Mouse (Mus musculus) gastrocnemius, adult 8-10 months (tissue): ENCODE measurements at regions not wholly inside any gene's neighbourhood (a gene's known extent, or its start where the extent isn't known, plus 50 kb on each side); places are given as distances from the start of the nearest gene placed in this dataset.

Experiments
- DNase-seq, 2 experiments: peaks; one replicate each; pipeline ENCODE4 v3.0.0; 2022; ENCODE audit warnings: low spot score in 2 of 2

DNA sequence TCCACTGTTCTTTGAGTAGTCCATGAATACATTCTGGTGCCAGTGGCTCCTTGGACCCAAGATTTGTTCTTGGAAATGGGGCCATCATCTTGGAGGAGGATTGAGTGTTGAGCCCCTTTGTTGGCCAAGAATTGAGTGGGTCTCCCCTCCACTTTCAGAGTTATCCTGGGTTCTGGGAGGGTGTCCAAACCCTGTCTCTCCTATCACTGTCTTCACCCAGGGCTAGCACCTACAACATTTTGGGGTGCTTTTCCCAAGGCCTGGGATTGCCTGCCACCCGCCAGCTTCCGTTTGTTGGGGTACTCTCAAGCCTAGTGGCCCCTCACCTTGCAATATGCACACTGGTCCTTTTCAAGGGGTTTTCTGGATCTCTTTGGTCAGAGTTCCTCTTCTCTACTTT, 568.8 kb upstream of the Tbl1xr1 start:
- DNase-seq = no peak

GRCm38 (mm10) chr3:21512081-21512480, 564.4 kb upstream of the Tbl1xr1 start:
- no peak for DNase-seq

DNA sequence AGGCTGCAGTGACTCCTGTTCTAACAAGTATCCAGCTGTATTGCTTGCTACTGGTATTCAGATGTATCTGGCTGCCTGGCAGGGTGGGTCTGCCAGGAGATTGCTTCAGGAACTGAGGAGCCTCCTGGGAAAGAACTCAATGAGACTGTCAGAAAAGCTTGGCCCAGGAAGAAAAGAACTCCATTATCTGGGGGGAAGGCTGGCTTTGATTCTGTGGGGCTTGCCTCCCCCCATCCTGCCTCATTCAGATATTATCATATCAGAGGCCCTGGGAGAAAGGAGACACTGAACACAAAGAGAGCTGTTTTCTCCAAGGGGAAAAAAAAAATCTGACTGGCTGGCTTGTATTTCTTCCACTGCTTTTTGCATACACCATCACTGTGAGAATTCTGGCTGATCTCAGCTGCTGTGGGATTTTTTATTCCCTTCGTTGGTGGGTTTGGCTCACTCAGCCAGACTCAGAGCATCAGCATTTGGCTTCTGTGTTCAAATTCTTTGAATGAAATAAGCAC, 552.0 kb upstream of the Tbl1xr1 start:
- peak; percentile 18 to 33 for DNase-seq

DNA sequence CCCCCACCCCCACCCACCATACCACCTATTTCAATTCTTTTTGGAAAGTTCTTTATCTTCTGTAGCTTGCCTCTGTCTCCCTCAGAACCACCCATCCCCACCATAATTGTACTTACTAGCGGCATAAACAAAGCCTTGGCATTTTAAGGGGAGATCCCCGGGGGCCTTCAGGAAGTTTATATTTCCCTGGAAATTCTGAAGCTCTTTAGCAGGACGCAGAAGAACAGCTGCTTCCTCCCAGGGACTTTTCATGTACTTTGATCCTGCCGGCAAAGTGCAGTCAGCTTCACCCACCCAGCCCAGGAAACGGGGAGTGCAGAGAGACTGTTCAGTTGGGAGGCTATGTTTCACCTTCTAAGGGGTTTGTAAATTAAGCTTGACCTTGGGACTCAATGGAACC, 545.6 kb upstream of the Tbl1xr1 start:
- DNase-seq = no peak

GRCm38 (mm10) chr3:21539138-21539537, 537.3 kb upstream of the Tbl1xr1 start:
- no peak for DNase-seq

- no peak for DNase-seq
These were observed 532.0 kb upstream of the Tbl1xr1 start for GRCm38 (mm10) chr3:21544456-21544855.

GRCm38 (mm10) chr3:21545156-21545893, 531.1 kb upstream of the Tbl1xr1 start:
- DNase-seq = no peak

GRCm38 (mm10) chr3:21546411-21546810, 530.0 kb upstream of the Tbl1xr1 start:
- no peak for DNase-seq

DNA sequence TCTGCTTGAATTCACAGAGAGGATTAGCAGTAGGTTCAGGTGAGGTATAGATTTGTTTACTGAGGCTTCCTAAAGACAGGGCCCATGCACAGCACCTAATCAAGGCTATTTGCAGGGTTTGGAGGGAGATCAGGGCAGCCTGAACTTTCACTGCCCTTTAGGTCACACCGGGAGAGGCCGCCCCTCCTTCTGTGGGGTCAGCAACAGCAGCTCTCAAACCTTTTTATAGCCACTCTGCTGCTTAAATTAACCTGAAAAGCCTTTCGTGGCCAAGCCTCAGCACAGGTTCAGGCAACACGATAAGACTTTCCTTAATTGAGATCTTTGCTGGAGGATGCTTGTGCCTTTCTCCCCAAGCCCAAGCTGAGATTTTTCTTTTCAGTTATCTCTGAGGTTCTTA, 526.8 kb upstream of the Tbl1xr1 start:
- DNase-seq = peak in 1 of 2 experiments; percentile 34

GRCm38 (mm10) chr3:21553159-21553758, 523.2 kb upstream of the Tbl1xr1 start:
- no peak for DNase-seq

GRCm38 (mm10) chr3:21553859-21554258, 522.6 kb upstream of the Tbl1xr1 start:
- DNase-seq = no peak

DNA sequence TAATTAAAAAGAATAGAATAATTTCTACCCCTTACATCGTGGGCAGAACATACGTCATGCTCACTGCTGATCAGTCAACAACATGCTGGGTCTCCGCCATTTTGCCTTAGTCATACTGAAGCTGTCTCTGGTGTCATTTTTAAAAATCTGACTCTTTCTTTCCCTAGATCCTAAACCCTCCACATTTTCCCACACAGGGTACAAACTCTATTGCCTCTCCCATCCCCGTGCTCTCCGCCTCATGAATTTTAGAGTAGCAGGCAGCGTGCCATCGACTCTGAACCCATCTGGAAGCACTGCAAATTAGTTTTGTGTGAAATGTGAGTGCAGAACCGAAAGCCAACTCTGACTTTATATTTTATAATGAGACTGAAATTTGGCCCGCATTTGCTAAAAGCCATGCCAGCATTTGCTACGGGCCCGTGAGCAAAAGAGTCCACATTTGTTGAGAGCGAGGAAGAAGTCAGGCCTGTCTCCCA, 518.5 kb upstream of the Tbl1xr1 start:
- peak in 1 of 2 experiments; percentile 20 for DNase-seq

DNA sequence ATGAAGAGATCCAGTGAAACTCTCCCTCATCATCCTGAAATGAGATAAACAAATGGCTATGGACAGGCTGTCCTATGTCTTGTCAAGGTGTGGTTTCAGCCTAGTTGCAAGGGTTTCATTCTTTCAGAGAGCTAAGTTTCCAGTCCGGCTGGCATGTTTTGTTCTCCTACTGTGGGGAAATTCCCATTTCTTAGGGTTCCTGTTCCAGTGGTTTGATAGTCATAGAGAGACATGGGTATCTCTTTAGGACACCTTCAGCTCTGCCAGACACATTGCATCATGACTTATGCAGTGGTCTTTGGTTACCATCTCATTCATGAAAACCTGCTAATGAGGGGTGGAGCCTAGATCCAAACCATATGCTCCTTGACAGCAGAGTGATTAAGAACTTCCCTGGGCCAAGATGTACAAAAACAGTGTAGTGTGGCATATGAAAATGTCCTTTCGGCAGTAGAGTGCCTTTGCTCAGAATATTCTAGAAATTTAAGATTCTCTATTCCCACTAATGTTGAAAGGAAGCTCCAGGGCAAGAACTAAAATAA, 513.6 kb upstream of the Tbl1xr1 start:
- no peak for DNase-seq

GRCm38 (mm10) chr3:21563454-21563853, 513.0 kb upstream of the Tbl1xr1 start:
- no peak for DNase-seq

GRCm38 (mm10) chr3:21564211-21564781, 512.2 kb upstream of the Tbl1xr1 start:
- DNase-seq = peak; percentile 75 to 79

DNA sequence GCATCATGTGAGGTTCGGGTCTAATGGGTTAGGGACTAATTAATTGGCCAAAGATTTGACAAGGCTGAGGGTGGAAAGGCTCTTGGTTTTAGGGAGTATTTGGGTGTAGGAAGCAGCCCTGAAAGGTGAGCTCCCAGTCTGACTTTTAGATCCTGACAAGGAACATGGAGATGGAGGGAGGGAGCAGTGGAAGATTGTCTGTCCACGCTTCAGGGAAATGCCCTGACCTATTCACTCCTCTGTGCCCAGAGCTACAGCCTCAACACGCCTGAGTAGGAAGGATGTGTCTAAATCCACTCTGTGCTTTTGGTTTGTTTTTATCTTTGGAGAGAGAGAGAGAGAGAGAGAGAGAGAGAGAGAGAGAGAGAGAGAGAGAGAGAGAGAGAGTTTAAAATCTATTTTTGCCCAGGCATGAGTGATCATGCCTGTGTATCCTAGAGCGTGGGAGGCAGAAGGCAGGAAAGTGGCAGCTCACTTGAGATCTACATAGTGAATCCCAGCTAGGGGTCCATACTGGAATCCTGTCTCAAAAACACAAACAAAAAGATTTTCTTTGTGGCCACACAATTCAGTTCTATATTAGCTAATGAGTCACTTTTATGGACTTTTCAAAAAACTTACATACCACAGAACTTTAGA, 511.5 kb upstream of the Tbl1xr1 start:
- no peak for DNase-seq

DNA sequence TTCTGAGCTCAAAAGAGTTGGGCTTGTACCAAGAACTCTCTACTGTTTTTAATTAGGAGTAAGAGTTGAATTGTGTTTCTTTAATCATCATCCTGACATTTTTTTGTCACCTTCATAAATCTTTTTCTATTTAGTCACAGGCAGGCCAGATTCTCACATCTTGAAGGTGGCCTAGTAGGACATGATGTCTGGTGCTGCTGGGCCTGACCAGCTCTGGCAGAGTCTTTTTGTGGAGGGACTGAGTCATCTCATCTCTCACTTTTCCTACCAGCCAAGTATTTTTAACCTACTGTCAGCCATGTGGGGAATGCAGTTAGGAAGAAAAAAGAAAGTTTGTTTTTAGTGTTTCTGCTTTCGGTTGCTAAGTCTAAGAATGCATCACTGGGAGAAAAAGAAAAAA, 506.7 kb upstream of the Tbl1xr1 start:
- no peak for DNase-seq

GRCm38 (mm10) chr3:21578635-21579034, 497.8 kb upstream of the Tbl1xr1 start:
- DNase-seq = no peak

GRCm38 (mm10) chr3:21582122-21582521, 494.3 kb upstream of the Tbl1xr1 start:
- no peak for DNase-seq

DNA sequence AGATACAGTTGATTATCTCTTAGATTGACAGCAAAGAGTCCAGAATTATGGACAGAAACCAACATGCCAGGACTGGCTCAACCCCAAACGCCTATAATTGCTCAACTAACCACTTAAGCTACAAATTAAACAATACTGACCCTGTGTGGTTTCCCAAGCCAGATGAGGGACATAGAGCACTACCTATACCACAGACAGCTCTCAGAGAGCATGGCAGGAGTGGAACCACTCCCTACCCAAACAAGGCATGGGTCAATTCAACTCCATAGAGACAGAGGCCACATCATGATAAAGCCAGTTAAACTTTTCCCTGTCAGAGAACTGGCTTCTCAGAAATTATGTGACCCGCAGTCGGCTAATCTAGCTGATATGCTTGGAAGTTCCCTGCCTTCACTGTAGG, 490.7 kb upstream of the Tbl1xr1 start:
- DNase-seq = no peak

DNA sequence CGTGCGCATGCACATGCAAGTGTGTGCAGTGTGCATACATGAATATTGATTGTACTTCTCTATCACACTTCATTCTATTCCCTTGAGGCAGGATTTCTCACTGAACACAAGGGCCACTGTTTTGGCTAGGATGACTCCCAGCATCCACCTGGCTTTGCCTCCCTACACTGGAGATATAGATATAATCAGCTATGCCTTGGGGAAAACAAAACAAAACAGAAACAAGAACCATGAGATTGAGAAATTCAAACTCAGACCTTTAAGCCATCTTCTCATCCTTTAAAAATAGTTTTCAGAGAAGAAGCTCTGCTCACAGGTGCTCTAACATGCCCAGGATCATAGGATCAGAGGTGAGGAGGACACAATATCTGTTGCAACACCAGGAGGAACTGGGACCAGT, 469.6 kb upstream of the Tbl1xr1 start:
- DNase-seq = no peak

- DNase-seq = no peak
These were observed 466.2 kb upstream of the Tbl1xr1 start for GRCm38 (mm10) chr3:21610231-21610630.
